In the genomic region with DNA sequence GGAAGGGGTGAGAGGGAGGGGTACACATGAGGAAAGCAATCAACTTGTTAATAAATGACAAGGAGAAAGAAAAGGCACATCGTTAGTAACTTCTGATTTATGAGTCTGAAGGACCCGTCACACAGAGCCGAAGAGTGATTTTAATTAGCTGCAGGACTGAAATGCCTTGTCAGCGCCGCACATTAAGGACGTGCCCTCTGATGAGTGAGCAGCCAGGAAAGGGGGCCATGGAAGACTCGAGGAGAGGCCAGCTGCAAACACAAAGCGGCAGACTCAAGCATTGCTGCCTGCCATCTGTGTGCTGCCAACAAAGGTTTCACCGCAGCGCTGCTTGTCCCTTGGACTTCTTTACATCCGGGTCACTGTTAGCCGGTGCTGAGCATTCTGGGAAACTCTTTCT, we compare ENCODE assay signal across 9 mouse cellular contexts.
DNase-seq lines count a peak whose midpoint lies in the region; ATAC-seq lines count a peak whose summit lies in the region.
"Had no signal": no experiment of that assay in that cellular context is flagged by ENCODE, and none has a peak within 500 bp of the region (broad histone marks: within the 10 kb centered on the region; RNA-seq: fewer than 3 reads in every experiment).

No protein-coding gene starts in this region.

- H3K4me2 ChIP-seq in intestine, embryonic 14.5 days (ENCODE audit: low read length) = peak overlapping the region; percentile 28; the same call in 1 of the 2 replicates

- H3K9me3 ChIP-seq in intestine, embryonic 14.5 days (ENCODE audit: control insufficient read depth, low read length) = 0 out of 2 replicates have a peak, but pooled peaks cover 2% of the 10 kb centered on the region

- H3K4me1 ChIP-seq in intestine, embryonic 14.5 days (replicated peaks; ENCODE audit: control insufficient read depth, insufficient read depth, low read length) = 0 out of 2 replicates have a peak, but pooled peaks cover 2% of the 10 kb centered on the region

- H3K9ac ChIP-seq in intestine, embryonic 14.5 days (ENCODE audit: low read length) = no peak overlapping the region

- no peaks in the 10 kb centered on the region for H3K36me3 ChIP-seq in intestine, embryonic 14.5 days (ENCODE audit: control insufficient read depth, insufficient read depth, low read length)

- H3K27me3 ChIP-seq in intestine, embryonic 14.5 days (replicated peaks; ENCODE audit: control insufficient read depth, insufficient read depth, low read length) = no peaks in the 10 kb centered on the region

- peak; percentile 83 for ATAC-seq in intestine, embryonic 14.5 days (replicated peaks; ENCODE audit: low FRiP score, low TSS enrichment, low read depth)

- peak; percentile 81 for DNase-seq in embryo, embryonic 10 days (ENCODE audit: low spot score)
- DNase-seq in embryo, embryonic 9.5 days (ENCODE audit: extremely low spot score) = peak; percentile 53
- DNase-seq in intestine, embryonic 14.5 days (ENCODE audit: low spot score) = peak; percentile 64
- peak; percentile 2 for DNase-seq in lung, postnatal 36 days
- DNase-seq in adrenal gland, postnatal 14 days = no peak
- no peak for DNase-seq in left cerebral cortex, adult 11 months (ENCODE audit: low spot score)
- DNase-seq in urinary bladder, postnatal 36 days (ENCODE audit: low spot score in 2 of 2) = no peak
- no peak for DNase-seq in right cerebral cortex, postnatal 14 days

- no peak overlapping the region for H3K4me3 ChIP-seq in intestine, embryonic 14.5 days (ENCODE audit: low read depth, low read length)
- H3K4me3 ChIP-seq: erythroblast, embryonic 14.5 days had no signal

- 34% methylated on average over 12 of the region's 12 CpGs for WGBS in intestine, embryonic 14.5 days

- peak overlapping the region; percentile 70 for H3K27ac ChIP-seq in intestine, embryonic 14.5 days (ENCODE audit: low read depth)

Comparison
In these comparisons a context has a peak if more than half of its experiments do, and no peak if none do; other contexts are left out.
1. DNase-seq: peak in embryo, embryonic 10 days (single experiment), embryo, embryonic 9.5 days (single experiment), intestine, embryonic 14.5 days (single experiment) and lung, postnatal 36 days (single experiment); none in adrenal gland, postnatal 14 days (single experiment), left cerebral cortex, adult 11 months (single experiment), urinary bladder, postnatal 36 days (0 of 2) and right cerebral cortex, postnatal 14 days (single experiment).